ENCODE assay signal across 18 mouse cellular contexts in the genomic region with DNA sequence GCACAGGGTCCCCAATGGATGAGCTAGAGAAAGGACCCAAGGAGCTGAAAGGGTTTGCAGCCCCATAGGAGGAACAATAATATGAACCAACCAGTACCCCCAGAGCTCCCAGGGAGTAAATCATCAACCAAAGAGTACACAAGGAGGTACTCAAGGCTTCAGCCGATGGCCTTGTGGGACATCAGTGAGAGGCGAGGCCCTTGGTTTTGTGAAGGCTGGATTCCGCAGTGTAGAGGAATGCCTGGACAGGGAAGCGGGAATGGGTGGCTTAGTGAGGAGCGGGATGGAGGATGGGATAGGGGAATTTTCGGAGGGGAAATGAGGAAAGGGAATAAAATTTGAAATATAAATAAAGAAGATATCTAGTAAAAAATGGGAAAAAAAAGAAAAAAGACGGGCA.
"Had no signal": no experiment of that assay in that cellular context is flagged by ENCODE, and none has a peak within 500 bp of the region (broad histone marks: within the 10 kb centered on the region; RNA-seq: fewer than 3 reads in every experiment).

No protein-coding gene starts in this region.

- H3K27me3 ChIP-seq: midbrain, embryonic 12.5 days; neural tube, embryonic 13.5 days had no signal

- H3K4me2 ChIP-seq: lung, embryonic 14.5 days; midbrain, embryonic 12.5 days; neural tube, embryonic 13.5 days had no signal

- H3K4me1 ChIP-seq: midbrain, embryonic 10.5 days; midbrain, embryonic 12.5 days had no signal

- DNase-seq: lung, adult 18-20 months; lung, embryonic 14.5 days; lung, postnatal 10 days; lung, postnatal 4 days; midbrain, embryonic 14.5 days; retina, postnatal 1 day; right cerebral cortex, adult 18-20 months; right cerebral cortex, postnatal 25 days; right cerebral cortex, postnatal 4 days; spleen, adult 18-20 months; thymus, adult 18-20 months; thymus, postnatal 14 days; thymus, postnatal 36 days had no signal

- H3K4me3 ChIP-seq: midbrain, embryonic 10.5 days; midbrain, embryonic 12.5 days; neural tube, embryonic 13.5 days had no signal

- H3K9me3 ChIP-seq: midbrain, embryonic 10.5 days; midbrain, embryonic 12.5 days; neural tube, embryonic 13.5 days had no signal

- ATAC-seq: midbrain, embryonic 16.5 days had no signal

- H3K9ac ChIP-seq: liver, embryonic 14.5 days; lung, embryonic 14.5 days; midbrain, embryonic 12.5 days; neural tube, embryonic 13.5 days had no signal

- H3K27ac ChIP-seq: liver, embryonic 14.5 days; midbrain, embryonic 10.5 days; midbrain, embryonic 12.5 days; neural tube, embryonic 13.5 days had no signal
